Mouse (Mus musculus) ES-CJ7 (cell line): ENCODE results near the gene Tusc2.
A peak's percentile ranks its signal among the peaks of the same experiment; 100 is the strongest.

Source experiments
- DNase-seq: peaks from one replicate; pipeline ENCODE4 v3.0.0; 2011; ENCODE audit warnings: low read depth, low spot score

Gene Tusc2

DNA sequence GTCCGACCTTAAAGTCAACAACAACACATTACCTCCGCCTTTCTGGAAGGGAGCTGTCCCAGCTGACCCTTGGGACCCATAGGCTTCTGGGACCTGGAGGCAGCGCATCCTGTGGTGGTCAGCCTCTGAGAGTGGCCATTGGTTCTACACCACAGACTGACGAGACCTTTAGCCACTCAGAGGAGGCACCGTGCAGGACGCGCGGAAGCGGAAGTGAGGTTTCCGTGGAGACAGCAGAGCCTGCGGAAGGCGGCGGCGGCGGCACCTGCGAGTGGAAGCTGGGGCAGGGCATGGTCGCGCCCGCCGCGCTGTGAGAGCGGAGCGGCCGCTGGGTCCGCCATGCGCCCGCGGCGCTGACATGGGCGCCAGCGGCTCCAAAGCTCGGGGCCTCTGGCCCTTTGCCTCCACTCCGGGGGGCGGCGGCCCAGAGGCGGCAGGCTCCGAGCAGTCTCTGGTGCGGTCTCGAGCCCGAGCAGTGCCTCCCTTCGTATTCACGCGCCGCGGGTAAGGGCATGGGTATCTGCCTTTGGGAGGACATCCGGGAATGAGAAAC, at the start of gene Tusc2:
Tusc2 (plus strand) TSS at position 227 of the 553 bp plus-strand sequence.
- DNase-seq, result peak; percentile 93

DNA sequence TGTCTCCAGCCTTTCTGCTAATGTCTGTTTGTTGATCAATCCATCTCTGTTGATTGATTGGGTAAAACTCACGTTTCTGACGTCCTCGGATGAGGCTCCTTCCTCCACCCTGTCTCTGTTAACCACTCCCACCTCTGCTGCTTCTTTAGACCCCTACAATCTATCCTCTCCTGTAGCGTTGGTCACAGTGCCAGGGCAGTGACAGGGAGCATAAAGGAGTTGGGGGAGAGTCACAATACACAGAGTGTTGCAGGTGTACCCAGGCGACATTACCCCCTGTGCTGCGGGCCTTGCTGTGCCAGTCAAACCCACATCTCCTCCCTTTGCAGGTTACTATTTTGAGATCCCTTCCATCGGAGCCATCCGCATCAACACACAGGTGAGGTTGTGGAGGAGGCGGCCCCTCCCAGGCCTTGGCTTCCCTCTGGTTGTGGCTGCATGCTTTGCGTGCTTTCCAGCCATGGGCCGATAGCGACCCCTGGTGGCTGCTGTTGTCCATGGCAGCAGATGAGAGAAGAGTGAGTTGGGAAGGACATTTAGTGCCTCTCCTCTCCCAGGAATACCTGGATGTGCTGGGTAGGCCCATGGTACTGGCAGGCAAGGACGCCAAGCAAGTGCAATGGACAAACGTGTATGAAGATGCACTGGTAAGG, 48.6 kb upstream of the Tusc2 start:
- DNase-seq, result peak; percentile 78

DNA sequence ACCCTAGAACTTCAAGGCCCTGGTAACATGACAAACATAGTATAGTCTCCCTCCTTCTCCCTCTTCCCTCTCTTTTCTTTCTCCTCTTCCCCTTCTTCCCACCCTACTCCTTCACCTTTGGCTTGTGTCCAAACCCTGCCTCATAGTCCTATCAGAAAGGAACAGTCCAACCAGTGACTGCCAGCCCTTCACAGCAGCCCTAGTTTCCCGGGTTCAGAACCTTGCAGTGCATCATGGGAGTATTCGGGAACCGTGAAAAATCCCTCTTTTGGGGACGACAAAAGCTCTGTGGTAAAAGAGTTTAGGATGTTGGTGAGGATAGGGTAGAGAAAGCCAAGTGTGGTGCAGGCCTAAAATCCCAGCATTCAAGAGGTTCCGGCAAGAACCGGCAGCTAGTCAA, 42.7 kb upstream of the Tusc2 start:
- no peak for DNase-seq

DNA sequence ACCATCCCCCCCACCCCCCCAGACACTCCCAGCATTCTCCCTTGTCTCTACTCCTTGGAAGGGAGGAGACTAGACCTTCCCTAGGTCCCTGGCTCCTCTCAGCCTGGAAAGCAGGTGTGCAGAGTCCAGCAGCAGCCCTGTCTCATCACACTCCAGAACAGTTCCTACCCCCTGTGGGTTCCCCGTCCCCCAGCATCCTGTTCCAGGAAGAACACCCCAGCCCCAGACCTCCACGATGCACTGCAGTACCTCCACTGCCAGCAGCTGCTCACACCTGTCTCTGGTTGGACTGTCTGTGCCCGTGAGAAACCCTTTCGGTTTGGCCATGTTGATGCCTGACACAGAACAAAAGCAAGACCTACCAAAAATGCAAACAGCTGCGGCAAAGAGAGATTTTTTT, 41.9 kb upstream of the Tusc2 start:
- peak; percentile 73 for DNase-seq

DNA sequence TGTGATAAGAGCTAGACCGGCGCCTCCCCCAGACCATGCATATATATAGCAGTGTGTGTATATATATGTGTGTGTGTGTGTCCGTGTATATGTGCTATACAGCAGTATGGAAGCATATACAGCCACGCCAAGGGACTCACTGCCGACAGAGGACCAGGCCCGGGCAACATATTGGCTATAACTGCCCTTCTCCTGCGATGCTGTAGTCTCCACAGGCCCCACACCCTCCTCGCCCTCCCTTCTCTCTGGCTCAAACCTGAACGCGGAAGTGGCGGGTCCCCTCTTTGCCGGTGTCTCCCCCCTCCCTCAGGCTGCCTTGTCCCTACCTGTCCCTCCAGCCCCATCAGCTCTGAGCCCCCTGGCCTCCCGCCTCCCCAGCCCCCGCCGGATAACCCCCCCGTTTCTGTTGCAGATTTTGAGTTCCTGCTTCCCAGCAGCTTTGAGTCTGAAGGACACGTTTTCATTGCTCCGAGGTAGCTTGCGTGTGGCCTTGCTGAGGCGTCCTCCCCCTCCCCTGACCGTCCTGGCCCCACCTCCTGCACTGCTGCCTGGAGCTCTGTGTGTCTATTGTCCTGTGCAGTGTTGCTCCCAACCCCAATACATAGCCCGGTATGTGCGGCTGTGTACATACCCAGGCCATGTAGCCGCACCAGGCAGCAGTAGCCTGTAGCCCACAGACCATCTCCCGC, 41.2 kb upstream of the Tusc2 start:
- DNase-seq, result peak; percentile 60

DNA sequence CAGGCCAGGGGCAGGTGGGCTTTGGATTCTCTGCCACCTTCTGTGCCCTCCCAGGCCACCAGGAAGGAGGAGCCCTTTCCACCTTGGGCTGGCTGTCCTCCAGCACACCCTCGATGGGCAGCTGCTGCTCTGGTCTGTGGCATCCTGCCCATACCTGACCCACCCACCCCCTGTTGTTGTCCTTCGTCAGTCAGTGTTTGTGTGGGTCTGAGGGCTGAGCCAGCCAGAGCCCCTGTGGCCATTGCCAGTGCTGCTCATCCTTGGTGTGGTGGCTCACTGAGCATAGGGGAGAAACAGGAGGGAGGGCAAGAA, 40.7 kb upstream of the Tusc2 start:
- DNase-seq, result no peak

DNA sequence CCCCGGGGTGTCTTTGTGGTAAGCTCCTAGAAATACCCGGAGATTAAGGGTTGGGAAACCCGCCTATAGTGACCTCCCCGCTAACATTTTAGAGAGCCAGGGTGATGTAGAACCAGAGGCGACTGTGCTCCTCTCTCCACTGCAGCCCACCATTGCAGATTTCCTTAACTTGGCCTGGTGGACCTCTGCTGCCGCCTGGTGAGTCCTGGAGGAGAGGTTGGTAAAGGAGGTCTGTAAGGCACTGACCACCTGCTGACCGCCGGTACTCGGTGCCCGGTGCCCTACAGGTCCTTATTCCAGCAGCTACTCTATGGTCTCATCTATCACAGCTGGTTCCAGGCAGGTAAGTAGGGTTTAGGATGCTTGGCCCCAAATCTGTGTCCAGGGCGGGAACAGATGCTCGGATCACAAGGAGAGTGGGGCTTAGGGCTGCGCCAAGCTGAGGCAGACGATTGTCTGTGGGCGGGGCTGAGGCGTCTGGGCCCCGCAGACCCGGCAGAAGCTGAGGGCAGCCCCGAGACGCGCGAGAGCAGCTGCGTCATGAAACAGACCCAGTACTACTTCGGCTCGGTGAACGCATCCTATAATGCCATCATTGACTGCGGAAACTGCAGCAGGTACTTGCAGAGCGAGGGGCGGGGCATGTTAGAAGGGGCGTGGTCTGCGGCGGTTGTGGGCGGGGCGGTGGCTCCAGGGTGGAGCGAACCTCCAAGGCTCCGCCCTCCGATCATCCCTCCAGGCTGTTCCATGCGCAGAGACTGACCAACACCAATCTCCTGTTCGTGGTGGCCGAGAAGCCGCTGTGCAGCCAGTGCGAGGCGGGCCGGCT, 36.6 kb upstream of the Tusc2 start:
- DNase-seq, result peak; percentile 89

DNA sequence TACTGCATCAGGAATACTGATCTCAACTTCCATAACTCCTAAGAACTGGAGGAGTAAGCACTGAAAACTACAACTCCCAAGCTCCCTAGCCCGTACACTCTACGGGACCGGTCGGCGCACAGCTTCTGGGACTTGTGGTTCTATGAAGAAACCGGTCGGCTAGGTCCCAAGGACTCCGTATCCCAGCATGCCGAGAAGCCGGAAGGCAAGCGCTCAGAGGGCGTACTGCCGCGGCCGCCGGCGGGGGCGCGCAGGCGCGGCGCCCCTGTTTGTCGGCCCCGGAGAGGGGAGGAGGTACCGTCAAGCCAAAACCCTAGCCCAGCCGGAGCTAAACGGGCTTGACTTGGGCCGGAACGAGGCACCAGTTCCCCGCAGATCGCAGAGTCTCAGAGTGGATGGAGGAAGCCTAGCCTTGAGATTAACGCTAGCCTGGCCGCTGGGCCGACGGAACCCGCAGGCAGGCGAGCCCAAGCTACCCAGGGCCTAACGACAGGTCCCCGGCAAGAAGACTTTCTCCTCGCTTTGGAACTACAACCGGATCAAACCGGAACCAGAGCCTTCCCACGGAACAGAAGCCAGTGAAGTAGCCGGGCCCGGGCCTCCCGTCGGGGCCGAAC, 29.2 kb upstream of the Tusc2 start, which contains the start of gene Tmem115:
Tmem115 (plus strand) TSS at position 155 of the 617 bp plus-strand sequence.
- DNase-seq, result peak; percentile 99

DNA sequence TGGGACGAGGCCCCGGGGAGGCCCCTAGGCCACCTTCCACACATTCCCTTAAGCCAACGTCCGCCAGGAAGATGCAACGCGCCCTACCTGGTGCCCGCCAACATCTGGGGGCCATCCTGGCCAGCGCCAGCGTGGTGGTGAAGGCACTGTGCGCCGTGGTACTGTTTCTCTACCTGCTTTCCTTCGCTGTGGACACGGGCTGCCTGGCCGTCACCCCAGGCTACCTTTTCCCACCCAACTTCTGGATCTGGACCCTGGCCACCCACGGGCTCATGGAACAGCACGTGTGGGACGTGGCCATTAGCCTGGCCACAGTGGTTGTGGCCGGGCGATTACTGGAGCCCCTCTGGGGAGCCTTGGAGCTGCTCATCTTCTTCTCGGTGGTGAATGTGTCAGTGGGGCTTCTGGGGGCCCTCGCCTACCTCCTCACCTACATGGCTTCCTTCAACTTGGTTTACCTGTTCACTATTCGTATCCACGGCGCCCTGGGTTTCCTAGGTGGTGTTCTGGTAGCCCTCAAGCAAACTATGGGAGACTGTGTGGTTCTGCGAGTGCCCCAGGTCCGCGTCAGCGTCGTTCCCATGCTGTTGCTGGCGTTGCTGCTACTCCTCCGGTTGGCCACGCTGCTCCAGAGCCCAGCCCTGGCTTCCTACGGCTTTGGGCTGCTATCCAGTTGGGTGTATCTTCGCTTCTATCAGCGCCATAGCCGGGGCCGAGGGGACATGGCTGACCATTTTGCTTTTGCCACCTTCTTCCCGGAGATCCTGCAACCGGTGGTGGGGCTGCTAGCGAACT, 28.4 kb upstream of the Tusc2 start:
- DNase-seq, result no peak

DNA sequence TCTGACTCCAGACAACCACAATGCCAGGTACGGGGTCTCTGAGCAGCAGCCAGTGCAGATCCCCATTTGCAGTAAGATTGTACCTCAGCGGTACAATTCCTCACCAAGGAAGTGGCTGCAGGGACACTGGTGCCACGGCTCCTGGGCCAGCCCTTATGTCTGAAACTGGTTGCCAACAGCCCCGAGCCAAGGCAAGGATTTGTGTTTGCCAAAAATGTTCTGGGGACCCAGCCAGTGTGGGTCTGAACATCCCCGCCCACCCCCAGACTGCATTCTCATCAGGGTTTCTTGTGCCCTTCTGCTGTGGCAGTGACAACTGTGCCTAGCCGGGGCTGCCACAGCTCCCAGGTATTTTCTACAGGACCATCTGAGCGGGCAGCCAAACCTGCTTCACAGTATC, 24.8 kb upstream of the Tusc2 start:
- no peak for DNase-seq

DNA sequence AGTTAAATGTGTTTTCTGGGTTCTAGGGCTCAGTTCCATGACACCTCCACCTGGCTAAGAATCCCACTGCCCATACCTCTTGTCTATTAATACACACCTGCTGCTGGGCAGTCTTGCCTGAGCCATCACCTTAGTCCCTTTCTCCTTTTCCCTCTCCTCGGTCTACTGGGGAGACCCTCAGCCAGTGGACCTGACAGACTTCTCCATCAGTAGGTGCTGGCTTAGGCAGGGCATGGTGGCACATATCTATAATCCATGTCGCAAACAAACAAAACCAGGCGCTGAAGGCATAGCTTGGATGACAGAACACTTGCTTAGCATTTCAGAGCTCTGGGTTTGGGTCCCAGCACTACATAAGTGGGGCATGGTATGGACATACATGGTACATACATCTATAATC, 24.3 kb upstream of the Tusc2 start:
- DNase-seq, result no peak

DNA sequence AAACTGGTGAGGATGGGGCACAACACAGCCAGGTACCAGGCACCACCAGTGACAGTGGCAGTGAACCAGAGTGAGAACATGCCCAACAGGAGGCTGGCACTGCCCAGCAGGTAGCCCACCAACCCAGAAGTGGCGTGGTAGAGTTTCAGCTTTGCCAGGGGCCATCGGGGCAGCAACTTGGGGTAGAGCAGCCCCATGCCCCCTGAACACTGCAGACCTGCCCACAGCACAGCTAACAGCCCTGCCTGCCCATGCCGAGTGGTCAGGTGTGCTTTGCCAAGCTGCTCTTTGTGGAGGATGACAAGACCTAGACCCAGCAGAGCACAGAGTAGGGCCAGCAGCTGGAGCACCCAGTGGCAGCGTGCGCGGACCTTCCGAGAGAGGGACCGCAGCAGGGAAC, 23.1 kb upstream of the Tusc2 start:
- no peak for DNase-seq

DNA sequence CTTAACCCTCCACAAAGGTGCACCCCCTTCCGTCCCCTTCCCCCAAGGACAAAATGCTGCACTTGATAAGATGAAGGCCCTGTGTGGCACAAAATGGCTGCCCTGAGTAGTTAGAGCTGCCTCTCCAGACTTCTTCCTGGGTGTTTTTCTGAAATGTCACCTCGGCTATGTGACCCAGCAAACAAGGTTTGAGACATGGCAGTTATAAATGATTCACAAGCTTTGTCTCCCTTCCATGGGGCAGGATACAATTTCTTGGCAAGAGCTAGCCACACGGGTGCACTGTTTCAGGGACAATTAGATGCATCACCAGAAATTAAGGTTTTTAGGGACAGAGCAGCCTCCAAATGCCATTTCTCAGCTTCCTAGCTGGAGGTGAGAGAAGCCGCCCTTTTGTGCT, 22.6 kb upstream of the Tusc2 start:
- no peak for DNase-seq

DNA sequence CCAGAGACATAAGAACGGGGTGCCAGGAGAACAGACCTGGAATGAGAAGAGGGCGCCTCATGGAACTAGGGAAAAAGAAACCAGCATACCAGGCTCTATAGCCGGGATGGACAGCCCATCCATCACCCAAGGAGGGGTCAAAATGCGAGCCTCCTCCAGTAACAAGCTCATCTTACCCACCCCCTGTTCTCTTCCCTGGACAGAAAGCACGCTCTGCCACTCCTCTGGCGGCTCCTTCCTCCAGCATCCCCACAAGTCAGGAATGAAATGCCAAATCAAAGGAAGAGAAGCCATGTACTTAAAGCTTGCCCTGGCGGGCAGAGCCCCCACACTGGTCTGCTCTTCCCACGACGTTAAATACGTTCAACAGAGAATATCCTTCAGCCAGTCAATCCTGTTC, 22.1 kb upstream of the Tusc2 start:
- no peak for DNase-seq

DNA sequence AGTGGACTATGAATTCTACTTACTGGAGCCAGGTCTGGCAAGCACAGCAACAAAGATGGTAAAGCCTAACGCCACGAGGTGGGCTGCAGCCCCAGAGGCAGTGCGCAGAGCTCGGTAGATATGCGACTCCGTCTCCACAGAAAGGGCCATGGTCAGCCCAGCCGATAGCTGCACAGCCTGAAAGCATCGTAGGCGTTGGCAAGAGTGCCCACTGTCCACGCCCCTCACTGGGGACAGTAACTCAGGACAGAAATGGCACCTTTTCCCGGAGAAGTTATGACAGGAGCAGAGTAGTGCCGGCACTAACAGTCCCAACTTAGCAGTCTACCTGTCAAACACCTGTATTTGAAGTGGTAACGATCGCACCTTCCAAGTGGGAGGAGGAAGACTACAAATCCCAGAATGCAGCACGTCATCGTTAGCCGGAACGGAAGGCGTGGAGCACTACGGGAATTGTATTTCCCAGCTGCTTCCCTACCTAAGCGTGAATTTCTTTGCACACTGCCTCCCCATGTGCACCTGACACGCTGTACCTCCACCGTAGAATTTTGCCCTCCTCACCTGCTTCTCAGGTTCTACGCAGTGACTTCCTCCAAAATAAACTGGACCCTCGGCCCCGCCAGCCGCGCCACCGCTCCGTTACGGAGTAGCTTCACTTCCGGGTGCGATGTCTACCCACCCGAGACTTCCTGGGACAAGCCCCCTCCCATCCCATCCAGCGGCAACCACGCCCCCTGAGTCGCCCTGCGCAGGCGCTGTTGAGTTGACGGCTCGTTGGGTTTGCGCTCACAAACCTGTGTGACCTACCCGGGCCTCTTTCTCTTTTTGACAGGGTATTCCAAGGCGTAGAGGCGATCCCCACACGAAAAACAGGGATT, 21.3 kb upstream of the Tusc2 start, which contains the start of the genes Cyb561d2 and Nprl2:
Cyb561d2 (minus strand) TSS at position 720 of the 878 bp plus-strand sequence.
Nprl2 (plus strand) TSS at position 753 of the 878 bp plus-strand sequence.
- peak; percentile 97 for DNase-seq

DNA sequence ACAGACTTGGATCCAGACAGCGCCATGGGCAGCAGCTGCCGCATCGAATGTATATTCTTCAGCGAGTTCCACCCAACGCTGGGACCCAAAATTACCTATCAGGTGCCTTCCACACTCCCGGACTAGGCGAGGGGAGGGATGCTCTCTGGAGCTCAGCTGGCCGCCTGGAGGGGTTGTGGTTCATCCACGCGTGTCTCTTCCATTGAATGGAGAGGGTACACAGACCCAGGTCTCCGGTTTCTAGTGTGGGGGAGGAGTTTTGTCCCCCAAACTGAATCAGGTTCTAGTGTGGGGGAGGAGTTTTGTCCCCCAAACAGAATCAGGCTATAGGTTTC, 20.7 kb upstream of the Tusc2 start:
- no peak for DNase-seq

DNA sequence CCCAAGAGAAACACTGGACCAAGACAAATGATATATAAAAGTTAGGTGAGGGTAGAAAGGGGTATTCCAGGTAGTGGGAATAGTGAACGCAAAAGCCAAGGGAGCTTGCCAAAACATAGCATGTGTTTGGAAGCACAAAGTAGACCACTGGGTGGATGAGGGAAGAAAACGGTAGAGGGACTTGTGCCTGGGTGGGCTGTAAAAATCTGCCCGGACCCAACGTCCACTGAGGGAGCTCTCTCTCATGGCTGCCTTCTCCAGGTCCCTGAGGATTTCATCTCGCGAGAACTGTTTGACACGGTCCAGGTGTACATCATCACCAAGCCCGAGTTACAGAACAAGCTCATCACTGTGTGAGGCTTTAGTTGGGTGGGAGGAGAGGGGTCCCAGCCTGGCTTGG, 20.3 kb upstream of the Tusc2 start:
- DNase-seq, result peak; percentile 44

DNA sequence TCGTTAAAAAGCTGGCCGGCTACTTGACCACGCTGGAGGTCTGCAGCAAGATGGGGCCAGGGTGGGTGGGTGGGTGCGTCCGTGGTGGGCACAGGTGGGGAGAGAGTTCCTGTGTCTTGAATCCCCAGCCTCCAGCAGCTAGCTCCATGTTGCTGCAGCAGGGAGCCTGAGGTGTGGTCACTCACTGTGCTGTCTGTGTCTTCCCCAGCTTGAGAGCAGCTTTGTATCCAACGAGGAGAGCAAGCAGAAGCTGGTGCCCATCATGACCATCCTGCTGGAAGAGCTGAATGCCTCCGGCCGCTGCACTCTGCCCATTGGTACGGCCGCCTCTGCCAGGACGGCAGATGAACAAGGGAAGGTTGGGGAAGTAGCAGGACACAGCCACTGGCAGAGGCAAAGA, 19.8 kb upstream of the Tusc2 start:
- DNase-seq, result no peak

DNA sequence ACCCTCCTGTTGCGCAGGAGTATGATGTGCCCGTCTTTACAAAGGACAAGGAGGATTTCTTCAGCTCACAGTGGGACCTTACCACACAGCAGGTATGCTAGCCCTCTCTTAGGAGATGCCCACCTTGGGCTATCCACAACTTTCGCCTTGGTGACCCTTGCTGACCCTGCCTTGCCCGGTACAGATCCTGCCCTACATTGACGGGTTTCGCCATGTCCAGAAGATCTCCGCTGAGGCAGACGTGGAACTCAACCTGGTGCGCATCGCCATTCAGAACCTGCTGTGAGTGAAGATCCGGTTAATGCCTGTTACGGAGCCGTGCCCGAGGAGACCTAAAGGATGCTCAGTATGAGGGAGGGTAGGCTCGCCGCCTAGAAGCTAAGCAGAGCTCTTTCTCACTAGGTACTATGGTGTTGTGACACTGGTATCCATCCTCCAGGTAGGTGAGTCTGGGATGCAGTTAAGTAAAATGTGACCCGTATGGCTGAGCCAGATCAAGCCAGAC, 18.8 kb upstream of the Tusc2 start:
- DNase-seq, result no peak

DNA sequence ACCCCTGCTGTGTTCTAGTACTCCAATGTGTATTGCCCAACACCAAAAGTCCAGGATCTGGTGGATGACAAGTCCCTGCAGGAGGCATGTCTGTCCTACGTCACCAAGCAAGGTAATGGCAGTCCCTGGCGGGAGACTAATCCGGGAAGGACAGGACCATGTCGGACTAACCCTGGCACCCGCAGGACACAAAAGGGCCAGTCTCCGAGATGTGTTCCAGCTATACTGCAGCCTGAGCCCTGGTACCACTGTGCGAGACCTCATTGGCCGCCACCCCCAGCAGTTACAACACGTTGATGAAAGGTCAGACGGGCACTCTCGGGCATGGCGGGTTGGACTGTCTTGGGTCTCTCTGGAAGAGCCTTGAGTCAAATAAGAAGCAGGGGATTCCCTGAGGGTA, 18.3 kb upstream of the Tusc2 start:
- no peak for DNase-seq
